Mouse (Mus musculus): ENCODE measurements around the gene Dcdc2a. TPM values are rescaled to one million over a fixed set of nuclear protein-coding genes. Genes with fewer than 3 reads are reported as not detected.

Dcdc2a gene
- polyA plus RNA-seq, 1 experiment from 2014 or later = not detected

GRCm38 (mm10) chr13:25110592-25111095 lies 54.8 kb downstream of the Dcdc2a start:
- Histone ChIP-seq H3K36me3 (ENCODE audit: inconsistent target) (no peaks in the 10 kb centered on the region), H3K27ac (no peak overlapping the region), H3K79me2 (ENCODE audit: inconsistent target) (no peaks in the 10 kb centered on the region), H3K4me3 (ENCODE audit: inconsistent target) (no peak overlapping the region)
- 84% methylated on average over 5 of the region's 5 CpGs for WGBS (ENCODE audit: missing documents)

- WGBS (ENCODE audit: missing documents) = 31% methylated on average over 12 of the region's 12 CpGs
- Histone ChIP-seq H3K36me3 (ENCODE audit: inconsistent target) (no peaks in the 10 kb centered on the region), H3K27ac (no peak overlapping the region), H3K79me2 (ENCODE audit: inconsistent target) (no peaks in the 10 kb centered on the region), H3K4me3 (ENCODE audit: inconsistent target) (no peak overlapping the region)
Observed at GRCm38 (mm10) chr13:25115429-25115881, 59.7 kb downstream of the Dcdc2a start.

- 4% methylated on average over 11 of the region's 11 CpGs for WGBS (ENCODE audit: missing documents)
- Histone ChIP-seq H3K79me2 (ENCODE audit: inconsistent target) (no peaks in the 10 kb centered on the region), H3K36me3 (ENCODE audit: inconsistent target) (no peaks in the 10 kb centered on the region), H3K4me3 (ENCODE audit: inconsistent target) (no peak overlapping the region), H3K27ac (no peak overlapping the region)
Observed at GRCm38 (mm10) chr13:25115971-25116370, 60.2 kb downstream of the Dcdc2a start.

- Histone ChIP-seq H3K79me2 (ENCODE audit: inconsistent target) (no peaks in the 10 kb centered on the region), H3K4me3 (ENCODE audit: inconsistent target) (no peak overlapping the region), H3K36me3 (ENCODE audit: inconsistent target) (no peaks in the 10 kb centered on the region), H3K27ac (no peak overlapping the region)
- 86% methylated on average over 8 of the region's 8 CpGs for WGBS (ENCODE audit: missing documents)
Observed at GRCm38 (mm10) chr13:25122740-25123335, 67.0 kb downstream of the Dcdc2a start.

- H3K27ac ChIP-seq = no peak overlapping the region
- no peak overlapping the region for H3K4me3 ChIP-seq (ENCODE audit: inconsistent target)
- H3K79me2 ChIP-seq (ENCODE audit: inconsistent target) = no peaks in the 10 kb centered on the region
- H3K36me3 ChIP-seq (ENCODE audit: inconsistent target) = no peaks in the 10 kb centered on the region
- WGBS (ENCODE audit: missing documents) = 80% methylated on average over 1 of the region's 2 CpGs
Observed at GRCm38 (mm10) chr13:25127216-25127615, 71.4 kb downstream of the Dcdc2a start.

- 95% methylated on average over 6 of the region's 6 CpGs for WGBS (ENCODE audit: missing documents)
Observed at GRCm38 (mm10) chr13:25127806-25128205, 72.0 kb downstream of the Dcdc2a start.

GRCm38 (mm10) chr13:25128766-25129165 lies 73.0 kb downstream of the Dcdc2a start:
- Histone ChIP-seq H3K4me3 (ENCODE audit: inconsistent target) (no peak overlapping the region), H3K79me2 (ENCODE audit: inconsistent target) (no peaks in the 10 kb centered on the region), H3K27ac (no peak overlapping the region), H3K36me3 (ENCODE audit: inconsistent target) (no peaks in the 10 kb centered on the region)
- WGBS (ENCODE audit: missing documents) = 84% methylated on average over 9 of the region's 9 CpGs

More at GRCm38 (mm10) chr13:25127806-25128205, 72.0 kb downstream of the Dcdc2a start:
- H3K79me2 ChIP-seq (ENCODE audit: inconsistent target) = no peaks in the 10 kb centered on the region
- no peak overlapping the region for H3K4me3 ChIP-seq (ENCODE audit: inconsistent target)
- no peak overlapping the region for H3K27ac ChIP-seq
- no peaks in the 10 kb centered on the region for H3K36me3 ChIP-seq (ENCODE audit: inconsistent target)

- WGBS (ENCODE audit: missing documents) = 89% methylated on average over 3 of the region's 3 CpGs
- no peak overlapping the region for H3K27ac ChIP-seq
- no peaks in the 10 kb centered on the region for H3K79me2 ChIP-seq (ENCODE audit: inconsistent target)
- H3K36me3 ChIP-seq (ENCODE audit: inconsistent target) = no peaks in the 10 kb centered on the region
- H3K4me3 ChIP-seq (ENCODE audit: inconsistent target) = no peak overlapping the region
Observed at GRCm38 (mm10) chr13:25143066-25143465, 87.3 kb downstream of the Dcdc2a start.

- no peaks in the 10 kb centered on the region for H3K79me2 ChIP-seq (ENCODE audit: inconsistent target)
- no peak overlapping the region for H3K4me3 ChIP-seq (ENCODE audit: inconsistent target)
- no peaks in the 10 kb centered on the region for H3K36me3 ChIP-seq (ENCODE audit: inconsistent target)
- no peak overlapping the region for H3K27ac ChIP-seq
- 75% methylated on average over 2 of the region's 2 CpGs for WGBS (ENCODE audit: missing documents)
Observed at GRCm38 (mm10) chr13:25144093-25144492, 88.3 kb downstream of the Dcdc2a start.

- no peaks in the 10 kb centered on the region for H3K36me3 ChIP-seq (ENCODE audit: inconsistent target)
- H3K79me2 ChIP-seq (ENCODE audit: inconsistent target) = no peaks in the 10 kb centered on the region
- WGBS (ENCODE audit: missing documents) = 53% methylated on average over 2 of the region's 2 CpGs
- H3K4me3 ChIP-seq (ENCODE audit: inconsistent target) = no peak overlapping the region
- H3K27ac ChIP-seq = no peak overlapping the region
Observed at GRCm38 (mm10) chr13:25146232-25146631, 90.4 kb downstream of the Dcdc2a start.

- WGBS (ENCODE audit: missing documents) = 51% methylated on average over 17 of the region's 17 CpGs
Observed at GRCm38 (mm10) chr13:25150154-25150781, 94.5 kb downstream of the Dcdc2a start.

GRCm38 (mm10) chr13:25150861-25151260 lies 95.1 kb downstream of the Dcdc2a start:
- Histone ChIP-seq H3K36me3 (ENCODE audit: inconsistent target) (no peaks in the 10 kb centered on the region), H3K27ac (no peak overlapping the region), H3K79me2 (ENCODE audit: inconsistent target) (no peaks in the 10 kb centered on the region), H3K4me3 (ENCODE audit: inconsistent target) (no peak overlapping the region)
- WGBS (ENCODE audit: missing documents) = 73% methylated on average over 4 of the region's 4 CpGs

More at GRCm38 (mm10) chr13:25150154-25150781, 94.5 kb downstream of the Dcdc2a start:
- no peaks in the 10 kb centered on the region for H3K36me3 ChIP-seq (ENCODE audit: inconsistent target)
- H3K27ac ChIP-seq = no peak overlapping the region
- no peaks in the 10 kb centered on the region for H3K79me2 ChIP-seq (ENCODE audit: inconsistent target)
- no peak overlapping the region for H3K4me3 ChIP-seq (ENCODE audit: inconsistent target)

- 61% methylated on average over 2 of the region's 2 CpGs for whole genome bisulfite sequencing (ENCODE audit: missing documents)
- Histone ChIP-seq H3K27ac (no peak overlapping the region), H3K79me2 (ENCODE audit: inconsistent target) (no peaks in the 10 kb centered on the region), H3K4me3 (ENCODE audit: inconsistent target) (no peak overlapping the region), H3K36me3 (ENCODE audit: inconsistent target) (no peaks in the 10 kb centered on the region)
Observed at GRCm38 (mm10) chr13:25159917-25160316, 104.1 kb downstream of the Dcdc2a start.

GRCm38 (mm10) chr13:25160804-25161203 lies 105.0 kb downstream of the Dcdc2a start:
- 67% methylated on average over 2 of the region's 2 CpGs for WGBS (ENCODE audit: missing documents)
- H3K79me2 ChIP-seq (ENCODE audit: inconsistent target) = no peaks in the 10 kb centered on the region
- no peaks in the 10 kb centered on the region for H3K36me3 ChIP-seq (ENCODE audit: inconsistent target)
- H3K27ac ChIP-seq = no peak overlapping the region
- no peak overlapping the region for H3K4me3 ChIP-seq (ENCODE audit: inconsistent target)

- Histone ChIP-seq H3K36me3 (ENCODE audit: inconsistent target) (no peaks in the 10 kb centered on the region), H3K27ac (no peak overlapping the region), H3K4me3 (ENCODE audit: inconsistent target) (no peak overlapping the region), H3K79me2 (ENCODE audit: inconsistent target) (no peaks in the 10 kb centered on the region)
- whole genome bisulfite sequencing (ENCODE audit: missing documents) = 89% methylated on average over 3 of the region's 3 CpGs
Observed at GRCm38 (mm10) chr13:25162594-25162993, 106.8 kb downstream of the Dcdc2a start.

All from macrophage (primary cell).